Mouse (Mus musculus) C2C12 (cell line): ENCODE measurements at regions not wholly inside any gene's neighbourhood (a gene's known extent, or its start where the extent isn't known, plus 50 kb on each side); places are given as distances from the start of the nearest gene placed in this dataset.

Experiments
- CTCF ChIP-seq: IDR thresholded peaks from one replicate; pipeline ENCODE4 v1.5.1; 2011; ENCODE audit not compliant: control insufficient read depth, insufficient read depth, insufficient read length
- USF1 ChIP-seq: IDR thresholded peaks from one replicate; pipeline ENCODE4 v1.6.1; 2011; ENCODE audit warnings: low read depth, mild to moderate bottlenecking, control low read depth, moderate library complexity

DNA sequence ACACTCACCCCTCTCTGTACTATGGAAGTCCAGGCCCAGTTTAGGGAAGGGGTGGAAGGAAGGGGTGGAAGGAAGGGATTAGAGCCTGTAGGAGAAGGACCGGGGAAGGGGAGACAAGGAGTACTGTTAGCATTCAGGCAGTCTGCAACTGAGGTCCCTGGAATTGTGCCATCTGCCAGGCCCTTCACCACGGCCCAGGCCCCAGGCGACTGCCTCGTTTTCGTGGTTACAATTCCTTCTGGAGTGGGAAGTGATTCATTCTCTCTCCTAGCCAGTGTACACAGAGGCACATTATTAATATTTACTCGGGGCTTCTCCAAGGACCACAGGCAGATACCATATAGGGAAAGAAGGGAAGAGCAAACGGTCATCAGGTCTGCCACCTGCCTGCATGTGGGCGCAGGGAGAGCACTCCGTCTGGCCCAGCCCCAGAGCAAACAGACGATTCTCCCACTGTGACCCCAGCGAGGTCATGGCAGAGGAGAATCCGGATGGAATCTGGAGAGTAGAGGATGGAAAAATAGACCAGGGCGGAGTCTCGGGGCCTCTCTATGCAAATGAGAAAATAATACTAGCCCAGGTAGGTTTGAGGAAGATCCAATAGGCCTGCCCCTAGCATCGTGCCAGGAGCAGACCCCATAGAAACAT is 354.0 kb downstream of the Ptpru start:
- TF ChIP-seq CTCF (no peak), USF1 (no peak)
